Mouse (Mus musculus) skeletal muscle tissue, adult 2 months (tissue): Measurements from ENCODE around the gene Ddx19a.
"Not testable (repeated sequence)": the region's sequence is repeated elsewhere in the genome, so short reads cannot be mapped to it uniquely, and the experiment has no call there.

ENCODE experiments used
- DNase-seq: peaks from one replicate; pipeline ENCODE4 v3.0.0-alpha.2; 2012; ENCODE audit warnings: low read depth, low spot score

Gene Ddx19a

DNA sequence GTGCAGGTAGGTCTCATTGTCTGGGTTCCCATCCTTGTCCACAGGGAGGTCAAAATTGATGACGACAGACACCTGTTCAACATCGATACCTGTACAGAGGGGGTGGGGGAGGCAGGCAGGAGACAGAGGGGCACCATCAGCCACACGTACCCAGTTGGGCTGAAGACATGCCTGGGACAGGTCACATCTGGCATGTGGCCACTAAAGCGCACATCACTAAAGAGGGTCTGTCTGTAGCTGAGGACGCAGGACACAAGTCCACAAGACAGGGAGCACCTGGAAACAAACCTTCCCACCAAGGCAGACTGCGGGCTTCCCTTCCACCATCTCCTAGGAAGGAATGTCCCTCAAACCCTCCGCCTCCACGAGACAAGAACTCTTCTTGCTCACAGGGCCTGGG is 21.1 kb downstream of the Ddx19a start:
- DNase-seq: not testable (repeated sequence)

DNA sequence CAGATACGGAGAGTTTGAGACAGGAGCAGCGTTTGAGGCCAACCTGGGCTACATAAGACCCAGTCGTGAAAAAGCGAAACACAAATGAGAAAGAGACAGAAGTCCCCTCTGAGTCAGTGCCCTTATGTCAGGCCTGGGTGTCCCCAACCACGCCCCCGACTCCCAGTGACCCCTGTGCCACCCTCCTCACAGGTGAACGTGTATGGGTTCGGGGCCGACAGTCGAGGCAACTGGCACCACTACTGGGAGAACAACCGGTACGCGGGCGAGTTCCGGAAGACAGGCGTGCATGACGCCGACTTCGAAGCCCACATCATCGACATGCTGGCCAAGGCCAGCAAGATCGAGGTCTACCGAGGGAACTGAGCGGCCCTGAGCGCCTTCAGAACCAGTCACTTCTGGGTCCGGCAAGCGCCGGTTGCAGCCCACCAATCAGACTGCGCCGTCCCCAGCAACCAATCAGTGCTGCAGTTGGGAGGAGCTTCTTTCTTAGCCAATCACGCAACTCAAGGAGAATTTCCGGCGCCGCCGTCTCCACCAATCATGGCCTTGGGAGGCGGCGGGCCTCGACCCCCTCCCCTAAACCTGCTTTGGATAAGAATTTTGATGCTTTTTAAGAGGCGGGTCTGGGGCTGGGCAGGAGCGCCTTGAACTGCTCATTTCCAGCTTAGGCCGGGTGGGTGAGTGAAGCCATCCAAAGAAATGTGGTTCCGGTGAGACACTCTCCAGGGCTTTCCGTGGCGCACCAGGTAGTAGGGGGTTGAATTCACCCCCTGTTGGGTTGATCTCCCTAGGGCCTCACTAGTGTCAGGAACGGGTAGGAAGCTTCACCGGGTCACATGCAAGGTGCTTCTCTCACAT is 27.5 kb downstream of the Ddx19a start:
- DNase-seq: peak; percentile 85

DNA sequence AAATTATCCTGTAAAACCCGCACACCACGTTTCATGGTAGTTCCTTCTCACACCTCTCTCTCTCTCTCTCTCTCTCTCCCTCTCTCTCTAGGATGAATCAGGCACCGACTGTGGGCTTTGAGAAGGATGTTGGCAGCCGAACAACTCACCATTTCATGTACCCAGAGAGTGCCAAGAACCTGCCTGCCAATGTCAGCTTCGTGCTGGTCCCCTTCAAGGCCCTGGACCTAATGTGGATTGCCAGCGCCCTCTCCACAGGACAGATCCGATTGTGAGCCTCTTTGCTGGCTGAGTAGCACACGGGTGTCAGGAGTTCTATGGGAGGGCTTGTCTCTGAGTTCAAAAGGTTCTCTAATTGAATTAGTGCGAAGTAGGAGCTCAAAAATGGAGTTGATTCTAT is 30.3 kb downstream of the Ddx19a start:
- no peak for DNase-seq

DNA sequence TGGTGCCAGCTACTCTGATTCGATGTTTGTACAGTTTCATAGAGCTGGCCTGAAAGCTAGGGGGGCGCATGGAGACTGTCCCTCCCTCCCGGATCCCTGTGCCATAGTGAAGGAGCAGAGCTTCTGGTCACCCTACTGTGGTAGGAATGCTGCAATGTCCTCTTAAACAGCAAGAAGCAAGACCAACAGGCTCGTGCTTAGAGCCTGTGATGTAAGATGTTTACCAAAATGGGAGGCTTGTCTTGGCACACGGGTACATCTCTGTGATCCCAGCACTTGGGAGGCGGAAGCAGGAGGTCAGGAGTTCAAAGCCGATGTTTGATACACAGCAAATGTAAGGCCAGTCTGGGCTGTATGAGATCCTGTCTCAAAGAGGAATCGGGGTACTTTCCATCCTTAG is 31.0 kb downstream of the Ddx19a start:
- DNase-seq: no peak

- DNase-seq: peak; percentile 94
Measured at GRCm38 (mm10) chr8:110965594-110965993, 32.0 kb downstream of the Ddx19a start.

GRCm38 (mm10) chr8:110964666-110965065 is 32.9 kb downstream of the Ddx19a start:
- no peak for DNase-seq

DNA sequence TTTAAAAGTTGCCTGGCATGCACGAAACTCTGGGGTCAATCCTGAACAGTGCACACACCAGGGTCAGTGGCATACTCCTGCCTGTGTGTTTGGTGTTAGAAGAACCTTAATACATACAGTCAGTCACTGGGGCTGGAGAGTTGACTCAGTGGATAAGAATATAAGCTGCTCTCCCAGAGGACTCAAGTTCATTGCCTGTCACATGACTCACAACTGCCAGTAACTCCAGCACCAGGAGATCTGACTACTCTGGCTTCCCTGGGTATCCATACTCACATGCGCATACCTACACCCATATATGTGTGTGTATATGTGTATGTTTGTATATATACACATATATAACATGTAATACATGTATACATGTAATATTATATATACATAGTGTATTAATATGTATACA is 34.5 kb downstream of the Ddx19a start:
- no peak for DNase-seq

DNA sequence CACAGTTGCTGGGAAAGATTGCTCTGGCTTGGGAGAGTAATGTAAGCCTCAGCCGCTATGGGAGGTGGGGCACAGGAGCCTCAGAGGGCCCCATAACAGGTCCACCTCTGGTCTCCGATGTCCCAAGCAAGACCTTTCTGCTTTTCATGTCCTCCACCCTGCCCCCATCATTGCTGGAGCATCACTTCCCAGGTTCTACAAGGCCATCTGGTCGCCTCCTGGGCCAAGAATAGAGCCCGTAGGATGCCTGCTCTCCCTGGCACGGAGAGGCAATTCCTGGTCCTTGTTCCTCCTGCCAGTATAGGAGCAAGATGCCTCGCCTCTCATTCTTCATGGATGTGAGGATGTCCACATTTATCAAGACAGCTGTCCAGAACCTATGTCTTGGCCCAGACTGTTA is 37.7 kb downstream of the Ddx19a start:
- no peak for DNase-seq

- DNase-seq: no peak
Measured at GRCm38 (mm10) chr8:110959071-110959780, 38.4 kb downstream of the Ddx19a start.

DNA sequence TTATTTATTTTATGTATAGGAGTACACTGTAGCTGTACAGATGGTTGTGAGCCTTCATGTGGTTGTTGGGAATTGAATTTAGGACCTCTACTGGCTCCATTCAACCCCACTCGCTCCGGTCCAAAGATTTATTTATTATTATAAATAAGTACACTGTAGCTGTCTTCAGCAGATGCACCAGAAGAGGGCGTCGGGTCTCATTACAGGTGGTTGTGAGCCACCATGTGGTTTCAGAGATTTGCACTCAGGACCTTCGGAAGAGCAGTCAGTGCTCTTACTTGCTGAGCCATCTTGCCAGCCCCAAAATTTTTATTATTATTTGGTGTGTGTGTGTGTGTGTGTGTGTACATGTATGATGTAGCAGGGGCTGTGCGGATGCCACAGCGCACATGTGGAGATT is 39.0 kb downstream of the Ddx19a start:
- not testable (repeated sequence) for DNase-seq

DNA sequence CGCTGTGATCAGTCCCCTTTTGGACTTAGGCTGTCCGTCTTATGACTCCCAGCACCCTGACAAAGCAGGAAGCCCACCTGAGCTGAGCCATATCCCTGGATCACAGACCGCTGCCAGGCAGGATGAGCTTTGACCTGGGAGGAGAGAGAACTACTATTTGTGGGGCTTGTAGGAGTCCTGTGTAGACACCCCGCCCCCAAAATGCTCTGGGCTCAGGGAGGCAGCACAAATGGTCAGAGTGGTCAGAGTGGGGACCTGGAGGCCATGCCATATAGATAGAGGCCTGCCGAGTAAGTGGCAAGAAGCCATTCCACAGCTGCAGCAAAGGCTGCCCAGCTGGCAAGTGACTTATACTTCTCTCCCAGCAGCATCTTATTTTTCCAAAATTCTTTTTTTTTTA is 39.5 kb downstream of the Ddx19a start:
- DNase-seq: no peak

GRCm38 (mm10) chr8:110957471-110957870 is 40.1 kb downstream of the Ddx19a start:
- DNase-seq: no peak

GRCm38 (mm10) chr8:110956619-110957450 is 40.8 kb downstream of the Ddx19a start:
- no peak for DNase-seq

DNA sequence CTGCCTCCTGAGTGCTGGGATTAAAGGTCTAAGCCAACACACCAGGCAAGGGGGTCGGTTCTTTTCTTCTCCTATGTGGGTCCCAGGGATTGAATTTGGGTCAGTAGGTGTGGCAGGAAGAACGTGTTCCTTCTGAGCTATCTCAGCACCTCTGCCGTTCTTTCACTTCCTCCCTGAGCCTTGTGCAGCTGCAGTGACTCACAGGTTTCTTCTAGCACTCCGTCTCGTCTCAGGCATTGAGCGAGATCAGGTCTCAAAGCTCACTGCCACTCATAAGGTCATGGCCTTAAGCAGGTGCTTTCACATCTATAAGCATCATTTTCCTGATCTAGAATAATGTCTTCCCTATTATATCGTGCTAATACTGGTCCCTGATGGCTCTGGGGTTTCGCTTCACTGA is 42.8 kb downstream of the Ddx19a start:
- DNase-seq: no peak

DNA sequence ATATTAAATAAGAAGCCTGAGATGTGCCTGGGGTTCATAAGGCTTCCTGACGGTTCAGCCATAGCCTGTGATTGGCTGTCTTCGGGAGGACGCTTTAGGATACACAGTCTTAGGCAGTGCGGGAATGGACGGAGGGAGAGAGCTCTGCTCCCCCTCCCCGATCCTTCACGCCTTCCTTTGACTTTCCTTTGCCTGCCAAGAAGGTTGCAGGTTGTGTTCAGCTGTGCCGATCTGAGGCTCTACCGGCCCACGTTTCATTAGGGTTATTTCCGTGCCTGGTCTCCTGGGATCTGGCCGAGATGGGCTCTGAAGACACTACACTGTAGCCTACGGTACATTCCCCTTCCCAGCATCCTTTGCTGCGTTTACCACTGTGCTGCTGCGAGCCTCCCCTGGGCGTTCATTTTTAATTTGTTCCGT is 47.5 kb downstream of the Ddx19a start:
- DNase-seq: peak; percentile 64

- no peak for DNase-seq
Measured at GRCm38 (mm10) chr8:110945716-110946115, 51.9 kb downstream of the Ddx19a start.

DNA sequence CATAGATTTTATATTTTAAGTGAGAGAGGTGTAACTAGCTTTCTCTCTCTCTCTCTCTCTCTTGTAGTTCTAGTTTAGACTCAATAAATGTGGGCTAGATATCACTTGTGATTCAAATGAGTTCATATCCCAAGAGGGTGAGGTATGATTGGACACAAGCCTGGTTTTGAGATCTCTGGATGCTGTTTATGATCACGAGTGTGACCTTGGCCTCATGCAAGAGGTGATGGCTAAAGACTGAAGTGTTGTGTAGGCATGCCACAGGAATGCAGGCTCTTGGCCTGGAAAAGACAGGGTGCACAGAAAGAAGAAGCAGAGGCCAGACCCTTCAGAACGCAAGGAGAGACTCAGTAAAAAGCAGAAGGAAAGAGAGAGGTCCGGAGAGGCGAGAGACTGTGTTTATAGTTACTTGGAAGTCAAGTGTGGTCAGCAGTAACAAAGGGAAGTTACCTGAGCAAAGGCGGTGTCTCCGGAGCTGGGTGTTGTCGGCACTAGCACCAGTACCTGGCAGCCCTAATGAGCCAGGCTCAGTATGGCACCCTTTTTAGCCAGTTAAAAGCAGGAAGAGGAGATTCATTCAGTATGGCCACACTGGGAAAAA is 53.2 kb downstream of the Ddx19a start:
- DNase-seq: peak; percentile 70

DNA sequence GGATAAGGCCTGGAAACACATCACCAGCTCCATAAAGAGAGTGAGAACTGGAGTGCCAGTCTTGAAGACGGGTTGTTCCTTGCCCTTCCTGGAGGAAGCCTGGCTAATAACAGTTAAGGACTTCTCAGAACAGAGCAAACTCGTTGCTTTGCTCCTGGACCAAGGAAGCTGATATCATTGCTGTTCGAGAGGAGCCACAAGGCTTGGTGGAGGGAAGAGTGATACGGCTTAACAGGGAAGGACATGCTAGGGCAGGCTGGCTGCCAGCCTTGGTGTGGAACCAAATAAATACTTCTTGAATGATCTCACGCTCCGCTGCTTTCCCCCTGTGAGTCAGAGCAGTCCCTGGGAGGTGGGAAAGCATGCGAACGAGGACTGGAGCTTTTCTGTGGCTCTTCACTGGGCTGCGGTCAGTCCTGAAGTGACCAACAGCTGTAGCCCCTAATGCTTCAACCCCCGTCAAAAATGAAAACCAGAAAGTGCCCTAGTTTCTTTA is 56.1 kb downstream of the Ddx19a start:
- peak; percentile 95 for DNase-seq

GRCm38 (mm10) chr8:110940682-110941452 is 56.7 kb downstream of the Ddx19a start:
- DNase-seq: no peak

DNA sequence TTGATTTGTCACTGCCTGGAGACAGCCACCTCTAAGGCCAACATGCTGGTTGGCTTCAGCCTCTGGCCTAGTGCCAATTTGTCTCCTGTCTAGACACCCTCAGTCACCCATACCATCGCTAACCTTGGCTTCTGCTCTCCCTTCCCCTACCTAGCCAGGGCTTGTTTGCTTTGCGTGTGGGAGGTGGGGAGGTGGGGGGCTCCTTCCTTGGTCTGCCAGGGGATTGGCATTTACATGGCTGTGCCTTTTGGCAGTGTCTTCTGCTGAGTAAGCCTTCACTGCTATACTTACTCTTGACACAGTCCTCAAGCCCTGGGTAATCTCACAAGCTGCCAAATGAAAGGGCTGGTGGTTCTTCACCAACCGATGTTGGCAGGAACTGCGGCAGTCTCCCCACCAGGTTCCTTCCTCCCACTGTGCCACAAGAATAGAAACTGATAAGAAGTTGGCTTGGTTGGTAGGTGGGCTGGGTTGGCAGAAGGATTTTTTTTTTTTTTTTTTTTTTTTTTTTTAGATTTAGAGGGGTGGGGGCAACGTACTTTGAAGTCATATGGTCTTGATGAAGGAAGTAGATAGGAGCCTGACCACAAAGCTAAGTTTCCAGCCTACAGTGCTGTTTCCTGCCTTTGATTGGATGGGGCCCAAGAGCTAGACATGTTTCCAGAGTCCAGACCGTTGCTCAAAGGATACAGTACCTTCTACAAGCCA is 58.6 kb downstream of the Ddx19a start:
- DNase-seq: peak; percentile 81
